Mouse (Mus musculus) liver, postnatal 0 days (tissue): ENCODE data around the gene Slc39a11.

Experiments used
- CTCF ChIP-seq: sonication (generic); IDR thresholded peaks from 2 replicates; pipeline ENCODE4 v1.5.1; 2016; ENCODE audit warnings: antibody characterized with exemption, low read depth
- EP300 ChIP-seq: IDR thresholded peaks from 2 replicates; pipeline ENCODE4 v1.6.1; 2016; ENCODE audit warnings: antibody characterized with exemption, low read depth, mild to moderate bottlenecking

GRCm38 (mm10) chr11:113697571-113697970 lies 47.7 kb upstream of the Slc39a11 start:
- TF ChIP-seq CTCF (no peak), EP300 (no peak)
